Mouse (Mus musculus): ENCODE measurements around the gene Efna1.

Gene Efna1

DNA sequence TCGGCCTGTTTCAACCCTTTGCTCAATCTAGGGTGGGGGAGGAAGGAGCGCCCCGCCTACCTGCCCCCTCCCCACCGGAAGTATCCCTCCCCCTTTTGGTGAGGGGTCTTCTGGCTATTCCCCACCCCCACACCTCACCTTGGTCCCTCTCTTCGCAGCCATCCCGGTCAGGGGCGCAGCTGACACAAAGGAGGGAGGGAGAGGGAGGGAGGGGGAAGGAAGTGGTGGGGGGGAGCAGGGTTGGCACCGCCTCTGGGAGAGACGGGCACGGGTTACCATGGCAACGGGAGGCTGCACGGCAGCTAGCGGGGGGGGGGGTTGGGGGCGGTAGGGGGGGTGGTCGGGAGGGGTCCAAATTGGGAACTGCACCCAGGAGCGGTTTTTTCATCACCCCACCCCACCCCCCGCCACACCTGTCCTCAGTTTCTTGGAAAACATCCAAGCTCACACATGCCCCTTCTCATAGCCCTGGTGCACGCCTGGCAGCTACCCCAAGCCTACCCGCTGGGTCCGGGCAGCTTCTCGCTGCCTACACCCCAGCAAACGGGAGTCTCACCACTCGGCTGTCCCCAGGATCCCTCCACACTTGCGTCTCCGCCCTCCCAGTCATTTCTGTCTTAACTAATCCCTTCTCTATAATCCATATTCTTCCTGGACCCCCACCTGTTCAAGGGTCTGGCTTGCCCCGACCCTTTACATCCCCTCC lies 35.8 kb downstream of the Efna1 start:
- no peak for DNase-seq (ENCODE audit: low read depth, low spot score)

DNA sequence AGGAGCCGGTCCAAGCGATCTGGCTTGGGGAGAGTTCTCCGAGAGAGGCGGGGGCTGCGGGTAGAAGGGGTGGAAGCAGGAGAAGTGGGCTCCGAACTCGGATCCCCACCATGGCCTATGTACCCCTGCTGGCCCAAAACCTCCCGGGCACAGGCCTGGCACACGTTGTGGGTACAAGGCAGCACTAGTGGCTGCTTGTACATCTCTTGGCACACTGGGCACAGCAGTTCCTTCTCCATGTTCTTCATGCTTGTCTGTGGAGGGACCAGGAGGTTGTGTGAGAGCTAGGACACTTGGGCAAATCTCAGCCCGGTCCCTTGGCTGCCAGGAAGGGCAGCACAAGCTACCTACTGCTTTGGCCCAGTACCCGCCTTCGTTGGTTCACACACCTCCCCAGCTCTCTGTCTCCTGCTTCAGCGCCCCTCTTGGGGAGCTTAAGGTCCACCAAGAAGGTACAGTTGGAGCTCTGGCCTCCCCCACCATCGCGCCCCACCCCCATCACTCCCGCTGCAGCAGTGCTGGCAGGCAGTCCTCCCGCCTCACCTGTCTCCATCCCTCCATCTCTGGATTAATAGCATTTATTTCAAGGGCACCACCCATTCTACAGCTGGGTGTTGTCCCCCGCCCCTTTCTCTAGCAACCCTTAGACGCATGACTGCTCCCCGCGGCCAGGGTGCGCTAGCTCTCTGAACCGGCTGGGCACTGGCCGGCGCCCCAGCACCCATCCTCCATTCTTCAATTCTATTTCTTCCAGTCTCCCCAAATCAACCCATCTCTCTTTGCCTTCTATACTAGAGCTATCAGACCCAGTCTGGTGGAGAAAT lies 36.6 kb downstream of the Efna1 start:
- no peak for DNase-seq (ENCODE audit: low read depth, low spot score)

DNA sequence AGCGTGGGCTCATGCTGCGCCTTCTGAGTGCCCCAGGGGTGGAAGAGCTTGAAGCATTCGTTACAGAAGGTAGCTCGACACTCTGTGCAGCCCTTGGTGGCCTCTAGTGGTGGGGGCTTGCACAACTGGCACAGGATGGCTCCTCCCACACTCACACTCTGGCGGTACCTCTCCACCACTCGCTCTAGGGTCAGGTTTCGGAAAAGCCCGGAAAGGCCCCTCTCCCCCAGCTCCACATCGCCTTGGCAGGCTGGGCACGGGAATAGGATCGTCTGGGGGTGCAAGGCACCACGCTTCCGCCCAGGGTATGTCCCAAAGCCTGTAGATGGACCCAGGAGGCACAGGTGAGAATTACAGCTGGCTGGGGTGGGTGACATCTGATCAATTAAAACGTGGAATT lies 37.3 kb downstream of the Efna1 start:
- no peak for DNase-seq (ENCODE audit: low read depth, low spot score)

DNA sequence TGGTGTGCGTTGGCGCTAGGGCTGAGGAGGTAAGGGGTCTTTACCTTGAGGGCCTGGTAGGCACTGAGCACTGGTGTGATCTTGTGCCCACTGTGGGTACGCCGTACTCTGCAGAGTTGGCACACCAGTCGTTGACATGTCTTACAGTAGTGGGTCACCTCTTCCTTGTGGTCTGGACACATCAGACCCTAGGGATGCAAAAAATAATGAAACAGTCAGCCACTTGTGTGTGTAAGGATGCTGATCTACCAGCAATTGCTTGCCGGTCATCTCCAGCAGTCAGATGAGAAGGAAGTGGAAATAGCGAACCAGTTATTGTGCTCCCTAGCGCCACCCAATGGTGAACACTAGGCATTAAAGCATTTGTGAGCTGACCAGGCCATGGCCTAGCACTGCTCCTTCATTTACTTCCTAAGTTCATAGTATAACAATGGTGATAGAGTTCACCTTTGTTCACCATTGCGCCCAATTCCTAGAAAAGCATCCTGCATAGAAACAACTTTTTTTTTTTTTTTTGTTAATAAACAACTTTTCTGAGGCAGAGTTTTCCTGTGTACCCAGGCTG lies 38.5 kb downstream of the Efna1 start:
- no peak for DNase-seq (ENCODE audit: low read depth, low spot score)

DNA sequence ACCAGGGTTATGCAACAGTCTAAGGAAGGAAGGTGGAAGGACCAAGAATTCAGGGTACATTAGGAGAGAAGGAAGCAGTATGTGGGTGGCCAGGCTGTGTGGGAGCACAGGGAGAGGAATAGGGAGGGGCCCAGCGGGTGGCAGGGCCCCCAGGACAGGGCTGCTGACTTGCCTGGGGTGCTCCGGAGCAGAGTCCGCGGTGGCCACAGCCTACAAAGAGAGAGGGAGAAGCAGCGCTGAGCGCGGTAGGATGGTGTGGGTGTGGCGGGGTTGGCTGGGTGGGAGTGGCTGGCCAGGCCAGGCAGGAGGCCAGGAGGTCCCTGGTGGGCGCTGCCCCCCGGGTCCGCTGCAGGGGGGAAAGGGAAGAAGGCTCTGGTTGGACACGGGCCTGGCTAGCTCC lies 42.4 kb downstream of the Efna1 start:
- no peak for DNase-seq (ENCODE audit: low read depth, low spot score)

DNA sequence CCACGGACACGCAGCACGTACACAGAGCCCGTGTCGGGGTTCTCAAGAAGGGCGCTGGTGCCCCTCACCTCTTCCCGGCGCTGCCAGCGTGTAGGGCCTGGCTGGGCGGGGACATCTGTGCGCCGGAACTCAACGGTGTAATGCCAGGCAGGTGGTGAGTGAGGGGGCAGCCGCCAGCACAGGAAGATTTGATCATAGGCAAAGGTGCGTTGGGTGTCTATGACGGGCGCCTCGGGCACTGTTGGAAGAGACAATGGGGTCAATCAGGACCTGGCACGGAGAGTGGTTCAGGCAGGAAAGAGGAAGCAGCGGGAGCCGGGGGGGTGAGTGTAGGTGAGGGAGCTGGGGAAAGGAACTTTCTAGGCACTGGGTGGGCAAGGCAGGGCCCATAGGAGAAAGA lies 43.3 kb downstream of the Efna1 start:
- DNase-seq (ENCODE audit: low read depth, low spot score) = no peak

DNA sequence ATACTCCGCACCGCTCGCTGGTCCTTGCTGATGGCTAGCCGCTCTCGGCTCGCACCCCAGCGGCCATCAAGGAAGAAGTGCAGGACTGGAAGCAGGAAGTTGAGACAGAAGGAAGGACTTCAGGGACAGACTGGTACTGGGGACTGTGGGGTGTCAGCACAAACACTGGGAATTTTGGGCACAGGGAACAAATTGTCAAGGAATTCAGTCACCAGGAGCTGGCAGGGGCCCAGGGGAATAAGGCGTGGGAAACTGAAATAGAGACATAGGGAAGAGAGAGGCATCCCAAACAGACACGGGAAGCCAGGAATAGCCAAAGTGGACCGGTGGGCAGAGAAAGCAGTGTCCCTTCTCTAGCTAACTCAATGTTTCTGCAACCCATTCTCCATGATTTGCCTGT lies 44.4 kb downstream of the Efna1 start:
- DNase-seq (ENCODE audit: low read depth, low spot score) = no peak

DNA sequence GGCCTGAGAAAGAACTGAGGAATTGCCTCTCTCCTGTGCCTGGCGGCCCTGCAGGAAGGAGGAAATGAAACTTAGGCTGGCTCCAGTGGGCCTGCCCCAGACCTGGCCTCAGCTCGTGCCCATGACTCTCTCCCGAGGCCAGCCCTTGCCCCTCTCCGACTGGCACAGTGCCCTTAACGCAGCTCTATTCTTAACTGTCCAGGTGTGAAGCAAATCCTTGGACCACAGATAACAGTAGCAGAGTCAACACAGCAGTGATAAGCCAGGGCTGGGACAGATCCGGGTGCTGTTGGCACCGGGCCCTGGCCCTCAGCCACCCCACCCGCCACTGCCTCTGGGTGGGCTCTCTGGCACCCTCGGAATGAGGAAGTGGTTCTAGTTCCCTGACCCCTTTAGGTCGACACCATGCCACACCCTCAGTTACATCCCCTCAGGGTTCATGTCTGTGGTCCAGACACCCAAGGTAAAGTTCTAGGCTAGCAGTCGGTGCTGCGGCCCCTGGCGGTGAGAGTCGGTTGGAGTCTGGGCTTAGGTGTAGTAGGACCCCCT lies 47.3 kb downstream of the Efna1 start:
- no peak for DNase-seq (ENCODE audit: low read depth, low spot score)

DNA sequence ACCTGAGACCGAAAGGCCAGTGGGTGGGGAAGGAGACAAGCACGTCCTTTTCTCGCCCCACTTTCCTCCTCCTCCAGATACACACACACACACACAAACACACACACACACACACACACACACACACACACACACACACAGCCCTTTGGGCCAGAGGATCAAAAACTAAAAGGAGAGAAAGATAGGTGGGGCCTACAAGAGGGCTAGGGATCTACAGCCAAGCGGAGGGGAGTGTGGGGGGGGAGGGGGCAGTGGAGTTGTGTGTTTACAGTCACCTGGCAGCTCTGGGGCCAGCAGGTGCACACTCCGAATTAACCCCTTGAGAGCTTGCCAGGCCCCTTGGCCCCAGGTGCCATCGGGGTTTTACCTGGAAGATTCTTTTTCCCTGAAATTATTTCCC lies 48.3 kb downstream of the Efna1 start:
- no peak for DNase-seq (ENCODE audit: low read depth, low spot score)

DNA sequence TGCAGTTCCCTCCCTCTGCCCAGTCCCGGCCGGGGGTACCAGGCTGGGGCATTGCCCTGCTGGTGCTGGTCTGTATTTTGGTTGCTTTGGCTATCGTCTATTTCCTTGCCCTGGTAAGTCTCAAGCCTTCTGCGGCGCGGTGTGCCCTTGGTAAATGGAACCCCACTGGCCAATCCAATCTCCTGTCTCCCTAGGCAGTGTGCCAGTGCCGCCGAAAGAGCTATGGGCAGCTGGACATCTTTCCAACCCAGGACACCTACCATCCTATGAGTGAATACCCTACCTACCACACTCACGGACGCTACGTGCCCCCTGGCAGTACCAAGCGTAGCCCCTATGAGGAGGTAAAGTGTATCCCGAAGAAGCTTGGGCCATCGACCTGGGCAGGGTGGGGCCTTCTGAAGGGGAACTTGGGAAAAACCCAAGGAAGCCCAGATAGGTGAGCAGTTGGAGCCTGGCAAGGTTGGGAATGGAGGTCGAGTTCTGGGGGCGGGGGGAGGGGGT lies 49.1 kb downstream of the Efna1 start:
- no peak for DNase-seq (ENCODE audit: low read depth, low spot score)

DNA sequence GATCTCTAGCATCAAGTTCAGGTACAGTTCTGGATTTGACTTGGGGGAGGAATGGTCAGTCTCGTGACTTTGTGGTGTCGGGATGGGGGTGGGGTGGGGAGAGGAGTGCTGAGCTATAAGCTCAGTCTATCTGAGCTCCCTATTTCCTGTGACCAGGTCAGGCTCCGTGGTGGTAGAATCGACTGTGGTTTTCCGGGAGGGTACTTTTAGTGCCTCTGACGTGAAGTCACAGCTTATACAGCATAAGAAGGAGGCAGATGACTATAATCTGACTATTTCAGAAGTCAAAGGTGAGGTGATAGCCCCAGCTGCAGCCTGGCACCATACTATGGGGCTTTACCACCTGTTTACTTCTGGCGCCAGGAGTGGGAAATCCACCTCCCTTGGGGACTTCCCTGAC lies 49.6 kb downstream of the Efna1 start:
- DNase-seq (ENCODE audit: low read depth, low spot score) = no peak

DNA sequence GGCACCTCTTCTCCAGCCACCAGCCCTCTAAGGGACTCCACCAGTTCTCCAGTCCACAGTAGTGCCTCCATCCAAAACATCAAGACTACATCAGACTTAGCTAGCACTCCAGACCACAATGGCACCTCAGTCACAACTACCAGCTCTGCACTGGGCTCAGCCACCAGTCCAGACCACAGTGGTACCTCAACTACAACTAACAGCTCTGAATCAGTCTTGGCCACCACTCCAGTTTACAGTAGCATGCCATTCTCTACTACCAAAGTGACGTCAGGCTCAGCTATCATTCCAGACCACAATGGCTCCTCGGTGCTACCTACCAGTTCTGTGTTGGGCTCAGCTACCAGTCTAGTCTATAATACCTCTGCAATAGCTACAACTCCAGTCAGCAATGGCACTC lies 50.4 kb downstream of the Efna1 start:
- DNase-seq (ENCODE audit: low read depth, low spot score) = no peak

DNA sequence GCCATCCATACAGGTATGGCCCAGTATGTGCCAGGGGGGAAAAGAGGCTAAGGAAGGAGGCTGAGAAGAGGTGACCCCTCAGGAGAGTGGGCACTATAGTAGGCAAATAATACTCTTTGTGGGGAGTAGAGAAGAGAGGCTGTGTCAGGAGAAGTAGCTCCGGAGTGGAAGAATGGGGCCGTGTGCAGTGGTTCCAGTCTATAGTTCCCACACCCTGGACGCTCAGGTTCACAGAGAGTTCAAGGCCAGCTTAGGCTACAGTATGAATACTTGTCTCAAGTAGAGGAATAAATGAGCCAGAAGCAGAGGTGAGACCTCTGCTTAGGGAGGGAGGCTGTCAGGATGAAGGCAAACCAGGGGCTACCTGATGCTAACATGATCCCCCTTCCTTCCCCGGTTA lies 51.7 kb downstream of the Efna1 start:
- DNase-seq (ENCODE audit: low read depth, low spot score) = no peak

DNA sequence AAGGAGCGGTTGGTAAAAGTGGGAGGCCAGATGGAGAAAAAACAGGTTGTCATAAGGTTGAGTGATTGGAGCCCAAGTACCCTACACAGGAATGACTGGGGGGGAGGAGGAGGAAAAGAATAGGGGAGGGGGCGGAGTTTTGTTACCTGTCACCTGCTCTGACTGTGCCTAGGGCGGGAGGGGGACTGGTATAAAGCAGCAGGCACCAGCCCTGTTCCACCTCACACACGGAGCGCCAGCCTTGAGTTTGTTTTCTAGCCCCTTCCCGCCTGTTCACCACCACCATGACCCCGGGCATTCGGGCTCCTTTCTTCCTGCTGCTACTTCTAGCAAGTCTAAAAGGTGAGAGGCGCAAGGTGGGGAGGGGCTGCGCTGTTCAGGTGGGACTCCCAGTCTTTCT lies 52.1 kb downstream of the Efna1 start, which contains the start of gene Muc1:
Muc1 (plus strand) TSS at position 222 of the 400 bp plus-strand sequence.
- no peak for DNase-seq (ENCODE audit: low read depth, low spot score)

DNA sequence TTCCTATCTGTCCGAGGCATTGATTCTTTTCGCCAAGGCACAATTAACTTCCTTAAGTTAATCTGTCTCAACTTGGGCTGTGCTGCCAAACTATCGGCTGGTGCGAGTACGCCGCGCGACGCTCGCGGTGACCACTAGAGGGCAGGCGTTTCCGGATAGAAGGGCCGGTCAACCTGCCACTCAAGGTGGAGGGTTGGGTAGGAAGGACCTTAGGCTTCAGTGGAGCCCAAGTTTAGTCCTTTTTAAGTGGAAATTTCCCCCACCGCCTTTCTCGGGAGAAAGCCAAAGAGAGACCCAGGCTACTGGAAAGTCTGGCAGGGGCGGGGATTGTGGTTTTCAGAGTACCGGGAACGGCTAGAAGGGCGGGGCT lies 52.8 kb downstream of the Efna1 start:
- no peak for DNase-seq (ENCODE audit: low read depth, low spot score)

DNA sequence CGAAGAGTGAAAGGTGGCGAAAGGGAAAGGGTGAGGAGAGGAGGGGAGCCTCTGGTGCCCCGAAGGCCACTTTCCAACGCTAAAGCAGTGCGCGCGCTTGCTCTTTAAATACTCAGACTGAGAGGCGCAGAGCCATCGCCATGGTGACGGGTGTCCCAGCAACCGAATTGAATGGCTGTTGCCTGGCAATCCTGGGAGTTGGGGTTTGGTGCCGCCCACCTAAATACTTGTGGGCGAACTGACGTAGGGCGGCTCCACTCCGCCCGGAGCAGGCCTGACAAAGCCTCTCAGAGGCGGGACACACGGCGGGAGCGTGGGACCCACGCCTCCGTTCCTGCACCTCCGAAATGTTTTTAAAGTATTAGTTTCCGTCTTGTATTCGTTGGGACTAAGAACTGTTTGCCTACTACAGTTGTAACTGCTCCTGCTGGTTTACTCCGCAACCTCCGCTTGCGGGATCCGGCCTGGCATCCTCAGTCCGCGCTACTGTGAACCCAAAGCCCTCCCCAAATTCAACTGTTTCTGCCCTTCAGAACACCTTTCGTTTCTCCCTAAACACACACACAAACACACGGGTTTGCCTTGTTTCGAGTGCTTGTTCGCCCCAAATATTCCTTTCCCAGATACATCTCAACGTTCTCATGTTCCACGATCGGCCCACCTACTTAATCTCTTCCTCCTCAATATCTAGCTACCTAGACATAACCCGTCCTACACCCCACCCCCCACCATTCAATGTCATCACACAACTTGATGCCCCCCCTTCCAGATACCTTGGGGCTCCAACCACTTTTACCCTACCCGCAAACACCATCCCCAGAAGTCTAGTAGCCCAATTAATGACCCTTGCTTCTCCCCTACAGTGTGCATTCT lies 53.4 kb downstream of the Efna1 start:
- DNase-seq (ENCODE audit: low read depth, low spot score) = no peak

DNA sequence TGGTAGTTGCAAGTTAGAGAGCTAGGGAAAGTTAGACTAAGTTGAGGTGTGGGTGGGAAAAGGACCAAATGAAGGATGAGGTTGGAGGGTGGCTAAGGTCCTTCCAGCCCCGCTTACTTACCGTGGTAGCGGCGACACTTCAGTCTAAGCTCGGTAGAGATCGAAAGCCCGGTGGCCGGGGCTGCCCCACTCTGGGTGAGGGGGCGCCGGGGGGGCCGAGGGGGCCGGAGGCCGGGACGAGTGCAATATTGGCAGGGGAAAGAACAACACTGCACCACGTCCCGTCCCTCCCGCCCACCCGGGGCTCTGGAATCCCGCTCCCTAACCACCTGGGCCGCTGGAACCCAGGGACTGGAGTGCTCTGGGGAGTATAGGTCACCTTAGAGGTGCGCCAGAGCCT lies 54.0 kb downstream of the Efna1 start, which contains the start of gene Mtx1:
Mtx1 (minus strand) TSS at position 189 of the 400 bp plus-strand sequence.
- DNase-seq (ENCODE audit: low read depth, low spot score) = no peak

DNA sequence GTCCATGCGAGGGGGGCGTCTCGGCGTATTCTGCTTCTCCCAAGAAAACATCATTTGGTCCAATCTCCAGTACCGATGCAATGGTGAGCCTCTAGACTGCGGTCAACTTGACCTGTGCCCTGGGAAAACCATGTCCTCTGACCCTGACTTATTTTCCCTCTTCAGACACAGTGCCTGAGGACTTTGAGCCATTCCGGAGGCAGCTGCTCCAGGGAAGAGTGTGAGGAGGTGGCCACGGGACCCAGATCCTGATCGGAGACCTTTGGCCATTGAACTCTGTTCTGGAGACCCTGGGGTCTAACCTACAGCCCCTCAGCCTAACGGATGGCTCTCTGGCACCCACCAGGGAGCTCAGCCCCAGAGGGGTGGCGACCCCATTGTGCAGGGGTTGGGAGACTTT lies 54.6 kb downstream of the Efna1 start:
- no peak for DNase-seq (ENCODE audit: low read depth, low spot score)

DNA sequence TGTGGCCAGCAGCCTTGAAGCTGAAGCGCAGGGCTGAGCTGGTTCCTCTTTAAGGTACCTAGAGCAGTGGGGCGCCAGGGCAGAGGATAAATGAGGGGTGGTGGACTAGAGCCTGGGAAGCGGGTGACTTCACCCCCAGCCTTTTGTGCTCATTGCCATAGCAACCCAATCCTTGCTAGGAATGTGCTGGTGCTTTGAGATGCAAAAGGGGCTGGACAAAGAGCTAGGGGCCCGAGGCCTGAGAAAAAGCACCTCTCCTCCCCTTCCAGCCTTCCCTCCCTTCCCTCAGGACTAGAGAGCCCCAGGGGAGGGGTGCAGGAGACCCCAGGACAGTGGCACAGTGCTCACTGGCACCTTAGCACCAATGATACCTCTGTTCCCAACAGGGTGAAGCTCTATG lies 55.0 kb downstream of the Efna1 start:
- no peak for DNase-seq (ENCODE audit: low read depth, low spot score)

DNA sequence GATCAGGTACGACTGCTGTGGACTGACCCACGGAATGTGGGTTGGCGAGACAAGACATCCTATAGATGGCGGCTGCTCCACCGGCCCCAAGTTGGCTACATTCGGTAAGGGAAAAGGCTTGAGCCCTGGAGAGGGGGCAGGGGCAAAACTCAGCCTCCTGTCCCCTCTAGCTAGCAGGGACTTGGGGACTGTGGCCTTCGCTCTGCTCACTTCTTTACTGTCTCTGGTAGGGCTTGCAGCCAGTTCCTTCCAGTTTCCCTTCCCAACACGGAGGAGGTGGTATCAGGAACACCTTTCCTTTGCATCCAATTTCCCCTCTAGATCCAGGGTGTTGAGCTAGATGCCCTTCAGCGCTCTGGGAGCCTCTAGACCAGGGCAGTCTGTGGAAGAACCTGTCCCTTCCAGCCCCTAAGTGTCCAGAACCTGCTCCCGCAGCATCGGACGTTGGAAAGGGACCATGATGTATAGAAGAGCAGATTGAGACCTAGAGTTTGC lies 55.6 kb downstream of the Efna1 start:
- DNase-seq (ENCODE audit: low read depth, low spot score) = no peak

DNA sequence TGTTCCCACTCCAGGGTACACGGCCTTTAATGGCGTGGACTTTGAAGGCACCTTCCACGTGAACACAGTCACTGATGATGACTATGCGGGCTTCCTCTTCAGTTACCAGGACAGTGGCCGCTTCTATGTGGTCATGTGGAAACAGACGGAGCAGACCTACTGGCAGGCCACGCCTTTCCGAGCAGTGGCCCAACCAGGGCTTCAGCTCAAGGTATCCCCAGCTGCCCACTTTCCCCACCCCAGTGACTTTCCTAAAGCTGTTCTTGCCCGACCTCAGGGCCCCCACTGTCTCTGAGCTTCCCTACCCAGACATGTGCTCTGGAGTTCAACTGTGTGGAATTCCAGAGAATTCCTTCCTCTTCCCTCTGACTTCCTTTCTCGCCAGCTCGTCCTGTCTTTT lies 56.1 kb downstream of the Efna1 start:
- no peak for DNase-seq (ENCODE audit: low read depth, low spot score)
